Mouse (Mus musculus) forebrain, embryonic 15.5 days (tissue): ENCODE data around the gene Tdrd9. TPM values are rescaled to one million over a fixed set of nuclear protein-coding genes. Genes with fewer than 3 reads are reported as not detected.

ENCODE experiments used
- ATAC-seq: fragments of 200-750 bp; cut with Nextera tagmentation; replicated peaks from 2 replicates; pipeline ENCODE4 v1.8.0; 2017; ENCODE audit warnings: mild to moderate bottlenecking, moderate TSS enrichment, moderate library complexity
- H3K27ac ChIP-seq: fragments of 300-500 bp; sonication (generic); replicated peaks from 2 replicates; pipeline ENCODE4 v1.5.1; 2015; ENCODE audit warnings: mild to moderate bottlenecking, inconsistent platforms
- H3K27me3 ChIP-seq: fragments of 300-500 bp; sonication (generic); 2 replicates; pipeline ENCODE4 v1.6.1; 2015; ENCODE audit warnings: inconsistent platforms
- H3K36me3 ChIP-seq: fragments of 300-500 bp; sonication (generic); 2 replicates; pipeline ENCODE4 v1.6.1; 2015; ENCODE audit warnings: mild to moderate bottlenecking, inconsistent platforms
- H3K4me1 ChIP-seq: fragments of 300-500 bp; sonication (generic); 2 replicates; pipeline ENCODE4 v1.6.1; 2015; ENCODE audit warnings: inconsistent platforms
- H3K4me2 ChIP-seq: fragments of 300-500 bp; sonication (generic); replicated peaks from 2 replicates; pipeline ENCODE4 v1.6.1; 2015; ENCODE audit warnings: mild to moderate bottlenecking, inconsistent platforms
- H3K4me3 ChIP-seq: fragments of 300-500 bp; sonication (generic); 2 replicates; pipeline ENCODE4 v1.5.1; 2015; ENCODE audit warnings: mild to moderate bottlenecking, inconsistent platforms
- H3K9ac ChIP-seq: fragments of 300-500 bp; sonication (generic); replicated peaks from 2 replicates; pipeline ENCODE4 v1.6.1; 2015; ENCODE audit warnings: mild to moderate bottlenecking, inconsistent platforms
- H3K9me3 ChIP-seq: fragments of 300-500 bp; sonication (generic); 2 replicates; pipeline ENCODE4 v1.6.1; 2016; ENCODE audit warnings: inconsistent platforms
- WGBS: fragments of 180-500 bp; shearing (Covaris S2); methylation state at CpG from one replicate; pipeline ENCODE4 v1.1.7; 2015; ENCODE audit warnings: mixed read lengths; 5-methylcytosine and 5-hydroxymethylcytosine counted together
- polyA plus RNA-seq: library from polyadenylated mRNA; unstranded; fragments of >200 nt; fragmentation: Nextera tagmentation; extraction: Ambion mirVana; gene quantifications from 2 replicates; pipeline ENCODE4 v1.2.1, GENCODE M21; 2015

Tdrd9 gene
- polyA plus RNA-seq, result 0.34 and 0.50 TPM in 2 replicates

- peaks cover 1% of the 10 kb centered on the region for H3K4me1 ChIP-seq
- H3K4me3 ChIP-seq, result no peak within 1 kb of the TSS
- H3K27ac ChIP-seq, result no peak within 1 kb of the TSS
- H3K4me2 ChIP-seq, result no peak within 1 kb of the TSS
- no peaks in the 10 kb centered on the region for H3K9me3 ChIP-seq
- no peak for ATAC-seq
- WGBS, result 86% methylated on average over 18 of the region's 18 CpGs
- H3K36me3 ChIP-seq, result no peaks in the 10 kb centered on the region
- H3K27me3 ChIP-seq, result no peaks in the 10 kb centered on the region
- no peak within 1 kb of the TSS for H3K9ac ChIP-seq
Measured at GRCm38 (mm10) chr12:111971231-111971686, at the start of gene Tdrd9. TSS of gene Tdrd9 (plus strand) at chr12:111971559.

GRCm38 (mm10) chr12:111923117-111923516 lies 48.2 kb upstream of the Tdrd9 start:
- Histone ChIP-seq H3K27ac (no peak overlapping the region), H3K36me3 (no peaks in the 10 kb centered on the region), H3K4me1 (peaks cover 7% of the 10 kb centered on the region), H3K9me3 (no peaks in the 10 kb centered on the region), H3K27me3 (no peaks in the 10 kb centered on the region), H3K4me2 (no peak overlapping the region), H3K9ac (no peak overlapping the region), H3K4me3 (no peak overlapping the region)
- 92% methylated on average over 6 of the region's 6 CpGs for WGBS
- ATAC-seq, result no peak

GRCm38 (mm10) chr12:111927338-111927737 lies 44.0 kb upstream of the Tdrd9 start:
- no peaks in the 10 kb centered on the region for H3K9me3 ChIP-seq
- no peak overlapping the region for H3K27ac ChIP-seq
- H3K9ac ChIP-seq, result no peak overlapping the region
- H3K36me3 ChIP-seq, result no peaks in the 10 kb centered on the region
- 58% methylated on average over 1 of the region's 1 CpGs for WGBS
- ATAC-seq, result no peak
- H3K27me3 ChIP-seq, result no peaks in the 10 kb centered on the region
- H3K4me1 ChIP-seq, result peaks cover 7% of the 10 kb centered on the region
- no peak overlapping the region for H3K4me2 ChIP-seq
- H3K4me3 ChIP-seq, result no peak overlapping the region

GRCm38 (mm10) chr12:111928411-111928966 lies 42.9 kb upstream of the Tdrd9 start:
- Histone ChIP-seq H3K27me3 (no peaks in the 10 kb centered on the region), H3K36me3 (no peaks in the 10 kb centered on the region), H3K4me2 (no peak overlapping the region), H3K9ac (no peak overlapping the region), H3K27ac (no peak overlapping the region), H3K4me1 (peaks cover 7% of the 10 kb centered on the region), H3K9me3 (no peaks in the 10 kb centered on the region), H3K4me3 (no peak overlapping the region)
- ATAC-seq, result no peak
- 90% methylated on average over 18 of the region's 18 CpGs for WGBS

GRCm38 (mm10) chr12:111931411-111932025 lies 39.8 kb upstream of the Tdrd9 start:
- ATAC-seq, result no peak
- Histone ChIP-seq H3K27me3 (no peaks in the 10 kb centered on the region), H3K9me3 (no peaks in the 10 kb centered on the region), H3K4me3 (no peak overlapping the region), H3K27ac (no peak overlapping the region), H3K36me3 (no peaks in the 10 kb centered on the region), H3K4me2 (no peak overlapping the region), H3K9ac (no peak overlapping the region), H3K4me1 (peaks cover 11% of the 10 kb centered on the region)
- 80% methylated on average over 8 of the region's 9 CpGs for WGBS

GRCm38 (mm10) chr12:111932513-111932912 lies 38.8 kb upstream of the Tdrd9 start:
- H3K4me2 ChIP-seq, result no peak overlapping the region
- 84% methylated on average over 3 of the region's 3 CpGs for WGBS

GRCm38 (mm10) chr12:111933032-111933704 lies 38.2 kb upstream of the Tdrd9 start:
- Histone ChIP-seq H3K36me3 (no peaks in the 10 kb centered on the region), H3K27ac (no peak overlapping the region), H3K9me3 (no peaks in the 10 kb centered on the region), H3K9ac (no peak overlapping the region), H3K4me1 (peaks cover 13% of the 10 kb centered on the region), H3K4me2 (no peak overlapping the region), H3K4me3 (no peak overlapping the region), H3K27me3 (no peaks in the 10 kb centered on the region)
- whole genome bisulfite sequencing, result 63% methylated on average over 11 of the region's 11 CpGs
- ATAC-seq, result no peak

More at GRCm38 (mm10) chr12:111932513-111932912, 38.8 kb upstream of the Tdrd9 start:
- Histone ChIP-seq H3K36me3 (no peaks in the 10 kb centered on the region), H3K4me3 (no peak overlapping the region), H3K9me3 (no peaks in the 10 kb centered on the region), H3K4me1 (peaks cover 15% of the 10 kb centered on the region), H3K9ac (no peak overlapping the region), H3K27ac (no peak overlapping the region), H3K27me3 (no peaks in the 10 kb centered on the region)
- no peak for ATAC-seq

- H3K36me3 ChIP-seq, result no peaks in the 10 kb centered on the region
- no peaks in the 10 kb centered on the region for H3K9me3 ChIP-seq
- 72% methylated on average over 2 of the region's 2 CpGs for WGBS
- no peaks in the 10 kb centered on the region for H3K27me3 ChIP-seq
- H3K4me3 ChIP-seq, result no peak overlapping the region
- no peak for ATAC-seq
- no peak overlapping the region for H3K9ac ChIP-seq
- H3K27ac ChIP-seq, result no peak overlapping the region
- H3K4me2 ChIP-seq, result no peak overlapping the region
- peaks cover 13% of the 10 kb centered on the region for H3K4me1 ChIP-seq
Measured at GRCm38 (mm10) chr12:111933971-111934370, 37.4 kb upstream of the Tdrd9 start.

GRCm38 (mm10) chr12:111936706-111937550 lies 34.4 kb upstream of the Tdrd9 start:
- H3K4me2 ChIP-seq, result peak overlapping the region; percentile 23; the same call in 1 of the 2 replicates
- WGBS, result 28% methylated on average over 24 of the region's 24 CpGs
- H3K4me1 ChIP-seq, result peaks cover 13% of the 10 kb centered on the region

GRCm38 (mm10) chr12:111938623-111939177 lies 32.7 kb upstream of the Tdrd9 start:
- 89% methylated on average over 1 of the region's 1 CpGs for WGBS
- ATAC-seq, result no peak
- H3K27ac ChIP-seq, result no peak overlapping the region

More at GRCm38 (mm10) chr12:111936706-111937550, 34.4 kb upstream of the Tdrd9 start:
- H3K36me3 ChIP-seq, result no peaks in the 10 kb centered on the region
- no peak overlapping the region for H3K4me3 ChIP-seq
- no peak overlapping the region for H3K9ac ChIP-seq
- H3K9me3 ChIP-seq, result no peaks in the 10 kb centered on the region
- H3K27ac ChIP-seq, result no peak overlapping the region
- H3K27me3 ChIP-seq, result no peaks in the 10 kb centered on the region
- ATAC-seq, result peak; percentile 70

GRCm38 (mm10) chr12:111943421-111944064 lies 27.8 kb upstream of the Tdrd9 start:
- H3K9ac ChIP-seq, result no peak overlapping the region
- ATAC-seq, result no peak
- WGBS, result 57% methylated on average over 10 of the region's 10 CpGs

More at GRCm38 (mm10) chr12:111938623-111939177, 32.7 kb upstream of the Tdrd9 start:
- Histone ChIP-seq H3K4me1 (peaks cover 13% of the 10 kb centered on the region), H3K36me3 (no peaks in the 10 kb centered on the region), H3K4me3 (no peak overlapping the region), H3K9ac (no peak overlapping the region), H3K27me3 (no peaks in the 10 kb centered on the region), H3K9me3 (no peaks in the 10 kb centered on the region), H3K4me2 (no peak overlapping the region)

More at GRCm38 (mm10) chr12:111943421-111944064, 27.8 kb upstream of the Tdrd9 start:
- no peaks in the 10 kb centered on the region for H3K36me3 ChIP-seq
- no peaks in the 10 kb centered on the region for H3K27me3 ChIP-seq
- no peaks in the 10 kb centered on the region for H3K4me1 ChIP-seq
- H3K9me3 ChIP-seq, result no peaks in the 10 kb centered on the region
- H3K4me3 ChIP-seq, result no peak overlapping the region
- no peak overlapping the region for H3K4me2 ChIP-seq
- no peak overlapping the region for H3K27ac ChIP-seq
